Mouse (Mus musculus): ENCODE results near the gene Mllt1. TPM values are rescaled to one million over a fixed set of nuclear protein-coding genes. Genes with fewer than 3 reads are reported as not detected.
A peak's percentile ranks its signal among the peaks of the same experiment; 100 is the strongest.

Mllt1 gene
- polyA plus RNA-seq, 1 experiment from 2014 or later = 73.1 TPM

GRCm38 (mm10) chr17:56872512-56872911 is 62.7 kb downstream of the Mllt1 start:
- no peak overlapping the region for H3K4me3 ChIP-seq

GRCm38 (mm10) chr17:56871767-56872166 is 63.4 kb downstream of the Mllt1 start:
- Histone ChIP-seq H3K27ac (replicated peaks) (no peak overlapping the region), H3K4me3 (no peak overlapping the region), H3K27me3 (replicated peaks; ENCODE audit: low read depth, poor library complexity, severe bottlenecking) (no peaks in the 10 kb centered on the region), H3K4me1 (no peaks in the 10 kb centered on the region), H3K36me3 (replicated peaks) (no peaks in the 10 kb centered on the region), H3K9me3 (peaks cover 7% of the 10 kb centered on the region)
- no peak for DNase-seq (ENCODE audit: low spot score)
- WGBS = 69% methylated on average over 8 of the region's 8 CpGs

More at GRCm38 (mm10) chr17:56872512-56872911, 62.7 kb downstream of the Mllt1 start:
- H3K4me1 ChIP-seq = no peaks in the 10 kb centered on the region
- H3K9me3 ChIP-seq = no peaks in the 10 kb centered on the region
- no peak overlapping the region for H3K27ac ChIP-seq (replicated peaks)
- no peak for DNase-seq (ENCODE audit: low spot score)
- WGBS = 78% methylated on average over 7 of the region's 7 CpGs
- no peaks in the 10 kb centered on the region for H3K27me3 ChIP-seq (replicated peaks; ENCODE audit: low read depth, poor library complexity, severe bottlenecking)
- no peaks in the 10 kb centered on the region for H3K36me3 ChIP-seq (replicated peaks)

- Histone ChIP-seq H3K27me3 (replicated peaks; ENCODE audit: low read depth, poor library complexity, severe bottlenecking) (no peaks in the 10 kb centered on the region), H3K4me1 (no peaks in the 10 kb centered on the region), H3K9me3 (peaks cover 11% of the 10 kb centered on the region), H3K4me3 (no peak overlapping the region), H3K27ac (replicated peaks) (no peak overlapping the region), H3K36me3 (replicated peaks) (no peaks in the 10 kb centered on the region)
- 76% methylated on average over 15 of the region's 15 CpGs for whole genome bisulfite sequencing
- no peak for DNase-seq (ENCODE audit: low spot score)
These were observed 64.8 kb downstream of the Mllt1 start for GRCm38 (mm10) chr17:56870287-56870953.

GRCm38 (mm10) chr17:56869481-56869977 is 65.7 kb downstream of the Mllt1 start:
- Histone ChIP-seq H3K9me3 (peaks cover 11% of the 10 kb centered on the region), H3K4me1 (no peaks in the 10 kb centered on the region), H3K4me3 (no peak overlapping the region), H3K36me3 (replicated peaks) (no peaks in the 10 kb centered on the region), H3K27ac (replicated peaks) (no peak overlapping the region), H3K27me3 (replicated peaks; ENCODE audit: low read depth, poor library complexity, severe bottlenecking) (no peaks in the 10 kb centered on the region)
- WGBS = 58% methylated on average over 9 of the region's 9 CpGs
- no peak for DNase-seq (ENCODE audit: low spot score)

GRCm38 (mm10) chr17:56866071-56866470 is 69.1 kb downstream of the Mllt1 start:
- Histone ChIP-seq H3K4me1 (peaks cover 3% of the 10 kb centered on the region; the same call in 1 of the 2 replicates), H3K27ac (replicated peaks) (no peak overlapping the region), H3K27me3 (replicated peaks; ENCODE audit: low read depth, poor library complexity, severe bottlenecking) (no peaks in the 10 kb centered on the region), H3K36me3 (replicated peaks) (no peaks in the 10 kb centered on the region), H3K4me3 (no peak overlapping the region), H3K9me3 (peaks cover 11% of the 10 kb centered on the region)
- no peak for DNase-seq (ENCODE audit: low spot score)
- WGBS = 81% methylated on average over 7 of the region's 7 CpGs

GRCm38 (mm10) chr17:56861197-56861596 is 74.0 kb downstream of the Mllt1 start:
- WGBS = 59% methylated on average over 3 of the region's 3 CpGs
- peaks cover 3% of the 10 kb centered on the region; the same call in 1 of the 2 replicates for H3K4me1 ChIP-seq
- no peaks in the 10 kb centered on the region for H3K36me3 ChIP-seq (replicated peaks)
- no peaks in the 10 kb centered on the region for H3K27me3 ChIP-seq (replicated peaks; ENCODE audit: low read depth, poor library complexity, severe bottlenecking)
- no peak overlapping the region for H3K4me3 ChIP-seq
- no peaks in the 10 kb centered on the region for H3K9me3 ChIP-seq
- DNase-seq (ENCODE audit: low spot score) = no peak
- no peak overlapping the region for H3K27ac ChIP-seq (replicated peaks)

GRCm38 (mm10) chr17:56858922-56859321 is 76.3 kb downstream of the Mllt1 start:
- WGBS = 72% methylated on average over 7 of the region's 7 CpGs

GRCm38 (mm10) chr17:56858216-56858615 is 77.0 kb downstream of the Mllt1 start:
- no peaks in the 10 kb centered on the region for H3K36me3 ChIP-seq (replicated peaks)
- peak; percentile 69 for DNase-seq (ENCODE audit: low spot score)
- H3K4me3 ChIP-seq = no peak overlapping the region
- H3K4me1 ChIP-seq = peaks cover 3% of the 10 kb centered on the region; the same call in 1 of the 2 replicates
- H3K9me3 ChIP-seq = no peaks in the 10 kb centered on the region
- no peaks in the 10 kb centered on the region for H3K27me3 ChIP-seq (replicated peaks; ENCODE audit: low read depth, poor library complexity, severe bottlenecking)
- no peak overlapping the region for H3K27ac ChIP-seq (replicated peaks)
- 51% methylated on average over 4 of the region's 4 CpGs for WGBS

More at GRCm38 (mm10) chr17:56858922-56859321, 76.3 kb downstream of the Mllt1 start:
- no peak overlapping the region for H3K4me3 ChIP-seq
- no peaks in the 10 kb centered on the region for H3K9me3 ChIP-seq
- no peaks in the 10 kb centered on the region for H3K36me3 ChIP-seq (replicated peaks)
- no peaks in the 10 kb centered on the region for H3K27me3 ChIP-seq (replicated peaks; ENCODE audit: low read depth, poor library complexity, severe bottlenecking)
- H3K4me1 ChIP-seq = peaks cover 3% of the 10 kb centered on the region; the same call in 1 of the 2 replicates
- DNase-seq (ENCODE audit: low spot score) = no peak
- H3K27ac ChIP-seq (replicated peaks) = no peak overlapping the region

GRCm38 (mm10) chr17:56855421-56855820 is 79.8 kb downstream of the Mllt1 start:
- no peaks in the 10 kb centered on the region for H3K27me3 ChIP-seq (replicated peaks; ENCODE audit: low read depth, poor library complexity, severe bottlenecking)
- no peak for DNase-seq (ENCODE audit: low spot score)
- WGBS = 79% methylated on average over 3 of the region's 3 CpGs
- H3K9me3 ChIP-seq = no peaks in the 10 kb centered on the region
- H3K27ac ChIP-seq (replicated peaks) = no peak overlapping the region
- H3K36me3 ChIP-seq (replicated peaks) = no peaks in the 10 kb centered on the region
- H3K4me3 ChIP-seq = no peak overlapping the region
- no peaks in the 10 kb centered on the region for H3K4me1 ChIP-seq

GRCm38 (mm10) chr17:56851167-56851566 is 84.0 kb downstream of the Mllt1 start:
- Histone ChIP-seq H3K4me1 (no peaks in the 10 kb centered on the region; the same call in 1 of the 2 replicates), H3K4me3 (no peak overlapping the region), H3K36me3 (replicated peaks) (no peaks in the 10 kb centered on the region), H3K9me3 (no peaks in the 10 kb centered on the region), H3K27ac (replicated peaks) (no peak overlapping the region), H3K27me3 (replicated peaks; ENCODE audit: low read depth, poor library complexity, severe bottlenecking) (no peaks in the 10 kb centered on the region)
- 81% methylated on average over 3 of the region's 3 CpGs for WGBS
- no peak for DNase-seq (ENCODE audit: low spot score)

- Histone ChIP-seq H3K4me3 (no peak overlapping the region), H3K4me1 (no peaks in the 10 kb centered on the region; the same call in 1 of the 2 replicates), H3K27ac (replicated peaks) (no peak overlapping the region), H3K9me3 (no peaks in the 10 kb centered on the region), H3K27me3 (replicated peaks; ENCODE audit: low read depth, poor library complexity, severe bottlenecking) (no peaks in the 10 kb centered on the region), H3K36me3 (replicated peaks) (no peaks in the 10 kb centered on the region)
- DNase-seq (ENCODE audit: low spot score) = no peak
- WGBS = 86% methylated on average over 13 of the region's 13 CpGs
These were observed 85.5 kb downstream of the Mllt1 start for GRCm38 (mm10) chr17:56849710-56850109.

- no peaks in the 10 kb centered on the region for H3K27me3 ChIP-seq (replicated peaks; ENCODE audit: low read depth, poor library complexity, severe bottlenecking)
- no peaks in the 10 kb centered on the region for H3K9me3 ChIP-seq
- H3K27ac ChIP-seq (replicated peaks) = no peak overlapping the region
- H3K4me3 ChIP-seq = no peak overlapping the region
- no peak for DNase-seq (ENCODE audit: low spot score)
- H3K4me1 ChIP-seq = no peaks in the 10 kb centered on the region; the same call in 1 of the 2 replicates
- no peaks in the 10 kb centered on the region for H3K36me3 ChIP-seq (replicated peaks)
- WGBS = 88% methylated on average over 5 of the region's 5 CpGs
These were observed 86.4 kb downstream of the Mllt1 start for GRCm38 (mm10) chr17:56848785-56849184.

- H3K27ac ChIP-seq (replicated peaks) = no peak overlapping the region
- no peak overlapping the region for H3K4me3 ChIP-seq
- WGBS = 82% methylated on average over 5 of the region's 5 CpGs
- no peaks in the 10 kb centered on the region for H3K27me3 ChIP-seq (replicated peaks; ENCODE audit: low read depth, poor library complexity, severe bottlenecking)
- H3K4me1 ChIP-seq = no peaks in the 10 kb centered on the region; the same call in 1 of the 2 replicates
- H3K9me3 ChIP-seq = no peaks in the 10 kb centered on the region
- no peak for DNase-seq (ENCODE audit: low spot score)
- H3K36me3 ChIP-seq (replicated peaks) = no peaks in the 10 kb centered on the region
These were observed 91.5 kb downstream of the Mllt1 start for GRCm38 (mm10) chr17:56843678-56844077.

All from embryonic facial prominence, embryonic 10.5 days (tissue).